Mouse (Mus musculus): Measurements from ENCODE around the gene Ube4b. TPM values are rescaled to one million over a fixed set of nuclear protein-coding genes. Genes with fewer than 3 reads are reported as not detected.

The Ube4b gene
- total and polyA plus RNA-seq, 2 experiments from 2014 or later = 47.6 to 93.3 TPM

- Histone ChIP-seq H3K36me3 (ENCODE audit: insufficient read depth) (peaks cover 84% of the 10 kb centered on the region), H3K9ac (no peak overlapping the region), H3K4me3 (ENCODE audit: low read depth, low read length) (no peak overlapping the region), H3K9me3 (ENCODE audit: low read length) (no peaks in the 10 kb centered on the region), H3K27ac (ENCODE audit: low read depth, low read length) (no peak overlapping the region), H3K4me2 (ENCODE audit: low read depth) (no peak overlapping the region), H3K4me1 (ENCODE audit: insufficient read depth) (no peaks in the 10 kb centered on the region), H3K27me3 (ENCODE audit: insufficient read depth, low read length) (no peaks in the 10 kb centered on the region)
- 85% methylated on average over 7 of the region's 7 CpGs for WGBS
- no peak for TF ChIP-seq CTCF (IDR thresholded peaks at IDR 0.05; ENCODE audit: low read depth)
- DNase-seq (no peak), ATAC-seq (no peak)
Measured at GRCm38 (mm10) chr4:149332726-149333125, 93.8 kb downstream of the Ube4b start.

DNA sequence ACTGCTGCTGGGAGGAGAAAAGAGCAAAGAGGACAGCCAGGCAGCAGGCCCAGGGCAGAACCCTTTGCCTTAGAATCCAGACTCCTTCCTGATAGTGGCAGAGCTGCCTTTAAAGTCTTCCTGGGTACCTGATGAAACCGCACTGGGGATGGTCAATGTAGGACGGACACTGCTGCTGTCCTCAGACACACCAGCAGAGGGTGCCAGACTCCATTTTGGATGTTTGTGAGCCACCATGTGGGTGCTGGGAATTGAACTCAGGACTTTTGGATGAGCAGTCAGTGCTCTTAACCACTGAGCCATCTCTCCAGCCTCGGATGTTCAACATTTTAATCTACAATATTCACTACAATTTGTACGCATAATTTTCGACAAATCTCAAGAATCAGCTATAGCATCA, 96.1 kb downstream of the Ube4b start:
- Histone ChIP-seq H3K4me1 (ENCODE audit: insufficient read depth) (no peaks in the 10 kb centered on the region), H3K4me2 (ENCODE audit: low read depth) (no peak overlapping the region), H3K27ac (ENCODE audit: low read depth, low read length) (no peak overlapping the region), H3K27me3 (ENCODE audit: insufficient read depth, low read length) (no peaks in the 10 kb centered on the region), H3K9ac (no peak overlapping the region), H3K4me3 (ENCODE audit: low read depth, low read length) (no peak overlapping the region), H3K36me3 (ENCODE audit: insufficient read depth) (peaks cover 72% of the 10 kb centered on the region), H3K9me3 (ENCODE audit: low read length) (no peaks in the 10 kb centered on the region)
- DNase-seq (no peak), ATAC-seq (no peak)
- TF ChIP-seq CTCF (IDR thresholded peaks at IDR 0.05; ENCODE audit: low read depth) = peak; percentile 17; the same call in 1 of the 2 replicates
- WGBS = 98% methylated on average over 5 of the region's 5 CpGs

- Histone ChIP-seq H3K9me3 (ENCODE audit: low read length) (no peaks in the 10 kb centered on the region), H3K36me3 (ENCODE audit: insufficient read depth) (peaks cover 56% of the 10 kb centered on the region), H3K4me2 (ENCODE audit: low read depth) (no peak overlapping the region), H3K4me3 (ENCODE audit: low read depth, low read length) (no peak overlapping the region), H3K27ac (ENCODE audit: low read depth, low read length) (no peak overlapping the region), H3K27me3 (ENCODE audit: insufficient read depth, low read length) (no peaks in the 10 kb centered on the region), H3K9ac (no peak overlapping the region), H3K4me1 (ENCODE audit: insufficient read depth) (no peaks in the 10 kb centered on the region)
- TF ChIP-seq CTCF (IDR thresholded peaks at IDR 0.05; ENCODE audit: low read depth) = no peak
- WGBS = 75% methylated on average over 4 of the region's 4 CpGs
- ATAC-seq = no peak
- no peak for DNase-seq
Measured at GRCm38 (mm10) chr4:149328735-149329134, 97.8 kb downstream of the Ube4b start.

- 85% methylated on average over 7 of the region's 7 CpGs for WGBS
- DNase-seq (no peak), ATAC-seq (no peak)
- Histone ChIP-seq H3K4me1 (ENCODE audit: insufficient read depth) (no peaks in the 10 kb centered on the region), H3K27me3 (ENCODE audit: insufficient read depth, low read length) (no peaks in the 10 kb centered on the region), H3K27ac (ENCODE audit: low read depth, low read length) (no peak overlapping the region), H3K9me3 (ENCODE audit: low read length) (no peaks in the 10 kb centered on the region), H3K9ac (no peak overlapping the region), H3K4me3 (ENCODE audit: low read depth, low read length) (no peak overlapping the region), H3K36me3 (ENCODE audit: insufficient read depth) (peaks cover 45% of the 10 kb centered on the region), H3K4me2 (ENCODE audit: low read depth) (no peak overlapping the region)
- no peak for TF ChIP-seq CTCF (IDR thresholded peaks at IDR 0.05; ENCODE audit: low read depth)
Measured at GRCm38 (mm10) chr4:149327281-149327680, 99.3 kb downstream of the Ube4b start.

DNA sequence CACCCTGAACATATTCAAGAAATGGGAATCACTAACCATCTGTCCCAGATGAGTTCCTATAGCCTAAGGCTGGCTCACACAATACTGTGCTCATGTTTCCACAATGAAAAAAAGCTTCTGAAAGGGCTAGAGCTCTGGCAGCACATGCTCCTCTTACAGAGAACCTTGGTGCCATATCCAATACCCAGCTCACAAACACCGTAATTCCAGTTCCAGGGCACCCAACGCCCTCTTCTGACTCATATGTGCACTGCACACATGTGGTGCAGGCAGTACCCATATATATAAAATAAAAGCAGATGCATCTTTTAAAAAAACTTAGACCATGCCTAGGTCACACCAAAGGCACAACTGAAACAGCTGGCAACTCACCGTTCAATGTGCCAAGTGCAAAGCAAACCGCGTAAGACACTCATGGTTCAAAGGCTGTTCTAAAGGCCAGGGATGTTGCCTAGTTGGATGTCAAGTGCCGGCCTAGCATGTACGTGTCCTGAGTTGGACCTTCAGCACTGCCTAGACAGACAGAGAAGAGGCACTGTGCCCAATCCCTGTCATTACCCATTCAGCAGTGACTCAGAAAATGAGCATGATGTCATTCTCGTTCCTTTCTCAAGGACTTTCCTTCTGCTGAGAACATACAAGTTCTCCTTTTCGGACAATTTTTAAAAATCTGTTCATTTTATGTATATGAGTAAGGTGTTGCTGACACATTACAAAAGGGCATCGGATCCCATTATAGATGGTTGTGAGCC, 101.0 kb downstream of the Ube4b start:
- peaks cover 32% of the 10 kb centered on the region for H3K36me3 ChIP-seq (ENCODE audit: insufficient read depth)
- 0 out of 2 replicates have a peak overlapping the region, but pooled peaks have one; percentile 35 for H3K27ac ChIP-seq (ENCODE audit: low read depth, low read length)
- no peaks in the 10 kb centered on the region for H3K4me1 ChIP-seq (ENCODE audit: insufficient read depth)
- no peaks in the 10 kb centered on the region for H3K27me3 ChIP-seq (ENCODE audit: insufficient read depth, low read length)
- WGBS = 75% methylated on average over 10 of the region's 10 CpGs
- no peak overlapping the region for H3K9ac ChIP-seq
- H3K9me3 ChIP-seq (ENCODE audit: low read length) = no peaks in the 10 kb centered on the region
- H3K4me2 ChIP-seq (ENCODE audit: low read depth) = no peak overlapping the region
- peak; percentile 50 for ATAC-seq
- H3K4me3 ChIP-seq (ENCODE audit: low read depth, low read length) = no peak overlapping the region
- DNase-seq = peak; percentile 34
- peak; percentile 44; the same call in 1 of the 2 replicates for TF ChIP-seq CTCF (IDR thresholded peaks at IDR 0.05; ENCODE audit: low read depth)

DNA sequence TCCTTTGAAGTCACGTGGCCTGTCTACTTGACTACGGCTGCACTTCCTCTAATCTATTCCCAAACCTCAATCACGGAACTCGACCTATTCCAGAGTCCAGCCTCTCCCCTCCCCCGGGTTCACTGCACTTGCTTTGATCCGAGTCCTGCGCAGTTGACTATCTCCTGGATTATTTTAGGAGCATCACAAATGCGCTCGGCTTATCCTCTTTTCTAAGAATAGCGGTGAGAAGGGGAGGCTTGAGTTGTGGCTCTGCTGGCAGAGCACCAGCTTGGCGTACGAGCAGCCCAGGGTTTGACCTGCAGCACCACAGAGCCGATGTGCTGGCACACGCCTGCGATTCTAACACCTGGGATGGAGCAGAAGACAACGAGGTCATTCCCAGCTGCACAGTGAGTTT, 102.8 kb downstream of the Ube4b start:
- Histone ChIP-seq H3K36me3 (ENCODE audit: insufficient read depth) (peaks cover 13% of the 10 kb centered on the region), H3K9me3 (ENCODE audit: low read length) (no peaks in the 10 kb centered on the region), H3K4me2 (ENCODE audit: low read depth) (no peak overlapping the region), H3K27ac (ENCODE audit: low read depth, low read length) (no peak overlapping the region), H3K4me1 (ENCODE audit: insufficient read depth) (no peaks in the 10 kb centered on the region), H3K27me3 (ENCODE audit: insufficient read depth, low read length) (no peaks in the 10 kb centered on the region), H3K9ac (no peak overlapping the region), H3K4me3 (ENCODE audit: low read depth, low read length) (no peak overlapping the region)
- ATAC-seq (no peak), DNase-seq (no peak)
- TF ChIP-seq CTCF (IDR thresholded peaks at IDR 0.05; ENCODE audit: low read depth) = no peak
- 77% methylated on average over 16 of the region's 16 CpGs for WGBS

- Histone ChIP-seq H3K9ac (no peak overlapping the region), H3K9me3 (ENCODE audit: low read length) (no peaks in the 10 kb centered on the region), H3K36me3 (ENCODE audit: insufficient read depth) (peaks cover 7% of the 10 kb centered on the region), H3K4me3 (ENCODE audit: low read depth, low read length) (no peak overlapping the region), H3K4me1 (ENCODE audit: insufficient read depth) (no peaks in the 10 kb centered on the region), H3K4me2 (ENCODE audit: low read depth) (no peak overlapping the region), H3K27ac (ENCODE audit: low read depth, low read length) (no peak overlapping the region), H3K27me3 (ENCODE audit: insufficient read depth, low read length) (no peaks in the 10 kb centered on the region)
- no peak for TF ChIP-seq CTCF (IDR thresholded peaks at IDR 0.05; ENCODE audit: low read depth)
- DNase-seq = no peak
- no peak for ATAC-seq
- 85% methylated on average over 6 of the region's 6 CpGs for WGBS
Measured at GRCm38 (mm10) chr4:149322718-149323117, 103.8 kb downstream of the Ube4b start.
